8 mouse cellular contexts compared by ENCODE assay signal in genomic region chr5:137107024-137107423, GRCm38 (mm10). TPM values are rescaled to one million over a fixed set of nuclear protein-coding genes. Genes with fewer than 3 reads are reported as not detected.
DNase-seq lines count a peak whose midpoint lies in the region; ATAC-seq and TF ChIP-seq lines count a peak whose summit lies in the region.

No protein-coding gene starts in this region.

- H3K9me3 ChIP-seq in heart, embryonic 11.5 days (replicated peaks; ENCODE audit: control insufficient read depth, low read length) = peaks cover 2% of the 10 kb centered on the region; the same call in 1 of the 2 replicates
- H3K9me3 ChIP-seq in liver, postnatal 0 days (ENCODE audit: low read length) = peaks cover 8% of the 10 kb centered on the region; the same call in 1 of the 2 replicates

- peak; percentile 40 for TF ChIP-seq CTCF in bone marrow, adult 2 months (IDR thresholded peaks at IDR 0.05; ENCODE audit: control insufficient read depth, insufficient read depth, low read length)
- peak; percentile 94 for TF ChIP-seq CTCF in liver, postnatal 0 days (IDR thresholded peaks at IDR 0.05; ENCODE audit: low read depth)

- no peaks in the 10 kb centered on the region for H3K36me3 ChIP-seq in heart, embryonic 11.5 days (ENCODE audit: control insufficient read depth, insufficient read depth, low read length)
- peaks cover 9% of the 10 kb centered on the region; the same call in 1 of the 2 replicates for H3K36me3 ChIP-seq in liver, postnatal 0 days (replicated peaks; ENCODE audit: insufficient read depth, low read length)

- peaks cover 3% of the 10 kb centered on the region; the same call in 1 of the 2 replicates for H3K4me1 ChIP-seq in bone marrow, adult 2 months (ENCODE audit: control insufficient read depth, insufficient read depth, low read length)
- H3K4me1 ChIP-seq in heart, embryonic 11.5 days (ENCODE audit: control insufficient read depth, insufficient read depth, low read length) = peaks cover 8% of the 10 kb centered on the region; the same call in 1 of the 2 replicates
- H3K4me1 ChIP-seq in liver, postnatal 0 days (ENCODE audit: insufficient read depth) = peaks cover 42% of the 10 kb centered on the region

- no peak for TF ChIP-seq EP300 in liver, postnatal 0 days (IDR thresholded peaks at IDR 0.05; ENCODE audit: low read depth)

- H3K4me2 ChIP-seq in heart, embryonic 11.5 days = peak overlapping the region; percentile 41
- no peak overlapping the region for H3K4me2 ChIP-seq in liver, postnatal 0 days (ENCODE audit: low read depth, low read length)

- TF ChIP-seq POLR2A in bone marrow, adult 2 months (IDR thresholded peaks at IDR 0.05; ENCODE audit: borderline replicate concordance, control insufficient read depth, low read depth, low read length) = no peak

- no peak overlapping the region for H3K27ac ChIP-seq in bone marrow, adult 2 months (ENCODE audit: control insufficient read depth, insufficient read depth, low read depth, low read length, poor library complexity)
- no peak overlapping the region for H3K27ac ChIP-seq in heart, embryonic 11.5 days (ENCODE audit: low read depth, low read length)
- H3K27ac ChIP-seq in liver, postnatal 0 days (ENCODE audit: low read depth) = no peak overlapping the region

- H3K27me3 ChIP-seq in heart, embryonic 11.5 days (ENCODE audit: control insufficient read depth, insufficient read depth, low read length) = no peaks in the 10 kb centered on the region
- no peaks in the 10 kb centered on the region for H3K27me3 ChIP-seq in liver, postnatal 0 days (ENCODE audit: insufficient read depth, low read length)

- DNase-seq in CD8-positive naive resting alpha-beta T cell, adult 2 months (ENCODE audit: low read depth in 2 of 2, low spot score in 2 of 2) = peak; percentile 61 to 73
- peak; percentile 88 to 90 for DNase-seq in kidney, postnatal 4 days
- peak; percentile 87 for DNase-seq in liver, postnatal 0 days
- peak; percentile 75 for DNase-seq in ovary, postnatal 14 days (ENCODE audit: low spot score)
- peak; percentile 81 for DNase-seq in thymus, postnatal 14 days

- WGBS in bone marrow, adult 2 months = 27% methylated on average over 6 of the region's 6 CpGs
- WGBS in heart, embryonic 11.5 days (ENCODE audit: insufficient replicate concordance) = 5% methylated on average over 6 of the region's 6 CpGs
- 10% methylated on average over 6 of the region's 6 CpGs for WGBS in liver, postnatal 0 days (ENCODE audit: insufficient replicate concordance)

- no peak overlapping the region for H3K4me3 ChIP-seq in bone marrow, adult 2 months (replicated peaks; ENCODE audit: control insufficient read depth, low read depth, low read length)
- no peak overlapping the region for H3K4me3 ChIP-seq in heart, embryonic 11.5 days (ENCODE audit: low read depth, low read length)
- H3K4me3 ChIP-seq in liver, postnatal 0 days (ENCODE audit: low read depth, low read length) = no peak overlapping the region

- H3K9ac ChIP-seq in heart, embryonic 11.5 days (ENCODE audit: low read depth, low read length) = no peak overlapping the region
- H3K9ac ChIP-seq in liver, postnatal 0 days (replicated peaks) = no peak overlapping the region; the same call in 1 of the 2 replicates

- ATAC-seq in erythroid progenitor cell, adult 5-6 weeks (replicated peaks; ENCODE audit: low FRiP score, poor library complexity, severe bottlenecking) = 0 out of 2 replicates have a peak, but pooled peaks have one; percentile 18
- ATAC-seq in heart, embryonic 11.5 days (replicated peaks; ENCODE audit: insufficient number of reproducible peaks, low FRiP score, low TSS enrichment) = no peak
- 0 out of 2 replicates have a peak, but pooled peaks have one; percentile 9 for ATAC-seq in liver, postnatal 0 days

RNA-seq across cellular contexts. Expression of gene Trim56, which starts 9.0 kb away (rescaled TPM):
- 25.2 and 31.3 TPM in 2 replicates for polyA plus RNA-seq in bone marrow, adult 2 months (2011; ENCODE audit: insufficient read depth, insufficient read length, low replicate concordance, missing spikeins)
- 70.6 and 76.3 TPM in 2 replicates for total RNA-seq in erythroid progenitor cell, adult 5-6 weeks (2015; ENCODE audit: low replicate concordance)
- 89.0 and 113 TPM in 2 replicates for total RNA-seq in erythroid progenitor cell, adult 5-6 weeks (2017; ENCODE audit: low replicate concordance)
- 5.8 and 9.4 TPM in 2 replicates for polyA plus RNA-seq in heart, embryonic 11.5 days (2014; fragmentation: Nextera tagmentation; extraction: Ambion mirVana)
- polyA plus RNA-seq in liver, postnatal 0 days (2015; fragmentation: Nextera tagmentation; extraction: Ambion mirVana) = 6.4 and 7.4 TPM in 2 replicates

RNA-seq across cellular contexts. Expression of gene Serpine1, which starts 35.0 kb away (rescaled TPM):
- polyA plus RNA-seq in bone marrow, adult 2 months (2011; ENCODE audit: insufficient read depth, insufficient read length, low replicate concordance, missing spikeins) = 0.95 and 3.1 TPM in 2 replicates
- not detected in 2 replicates for total RNA-seq in erythroid progenitor cell, adult 5-6 weeks (2015; ENCODE audit: low replicate concordance)
- not detected in 2 replicates for total RNA-seq in erythroid progenitor cell, adult 5-6 weeks (2017; ENCODE audit: low replicate concordance)
- polyA plus RNA-seq in heart, embryonic 11.5 days (2014; fragmentation: Nextera tagmentation; extraction: Ambion mirVana) = 0.52 and 0.97 TPM in 2 replicates
- polyA plus RNA-seq in liver, postnatal 0 days (2015; fragmentation: Nextera tagmentation; extraction: Ambion mirVana) = 0.23 and 0.25 TPM in 2 replicates

RNA-seq across cellular contexts. Expression of gene Muc3, which starts 42.1 kb away (rescaled TPM):
- polyA plus RNA-seq in bone marrow, adult 2 months (2011; ENCODE audit: insufficient read depth, insufficient read length, low replicate concordance, missing spikeins) = not detected in 2 replicates
- not detected in 2 replicates for total RNA-seq in erythroid progenitor cell, adult 5-6 weeks (2015; ENCODE audit: low replicate concordance)
- total RNA-seq in erythroid progenitor cell, adult 5-6 weeks (2017; ENCODE audit: low replicate concordance) = not detected in 2 replicates
- not detected in 2 replicates for polyA plus RNA-seq in heart, embryonic 11.5 days (2014; fragmentation: Nextera tagmentation; extraction: Ambion mirVana)
- polyA plus RNA-seq in liver, postnatal 0 days (2015; fragmentation: Nextera tagmentation; extraction: Ambion mirVana) = not detected in 2 replicates
